Comparison of ENCODE assay signal across 18 mouse cellular contexts in genomic region chr12:90260301-90260700, GRCm38 (mm10).
DNase-seq lines count a peak whose midpoint lies in the region; ATAC-seq lines count a peak whose summit lies in the region.
"Had no signal": no experiment of that assay in that cellular context is flagged by ENCODE, and none has a peak within 500 bp of the region (broad histone marks: within the 10 kb centered on the region; RNA-seq: fewer than 3 reads in every experiment).

No protein-coding gene starts in this region.

- no peak overlapping the region for H3K9ac ChIP-seq in kidney, embryonic 14.5 days (ENCODE audit: low read depth, low read length)
- no peak overlapping the region for H3K9ac ChIP-seq in neural tube, embryonic 15.5 days (replicated peaks)
- H3K9ac ChIP-seq: forebrain, embryonic 13.5 days; forebrain, postnatal 0 days; hindbrain, embryonic 12.5 days had no signal

- H3K4me3 ChIP-seq in kidney, embryonic 14.5 days (ENCODE audit: low read length): no peak overlapping the region
- H3K4me3 ChIP-seq in neural tube, embryonic 15.5 days (replicated peaks): no peak overlapping the region
- H3K4me3 ChIP-seq: embryonic facial prominence, embryonic 10.5 days; forebrain, embryonic 13.5 days; hindbrain, embryonic 12.5 days had no signal

- peak; percentile 85 for ATAC-seq in kidney, embryonic 14.5 days (ENCODE audit: low FRiP score, low TSS enrichment)
- no peak for ATAC-seq in neural tube, embryonic 15.5 days (ENCODE audit: low FRiP score)
- ATAC-seq: forebrain, embryonic 13.5 days; forebrain, postnatal 0 days; hindbrain, embryonic 16.5 days had no signal

- H3K4me1 ChIP-seq in kidney, embryonic 14.5 days (ENCODE audit: control insufficient read depth, insufficient read depth, low read length): no peaks in the 10 kb centered on the region
- H3K4me1 ChIP-seq in neural tube, embryonic 15.5 days: no peaks in the 10 kb centered on the region
- H3K4me1 ChIP-seq: forebrain, embryonic 13.5 days; hindbrain, embryonic 12.5 days had no signal

- no peak overlapping the region for H3K4me2 ChIP-seq in kidney, embryonic 14.5 days (replicated peaks; ENCODE audit: low read depth, low read length)
- H3K4me2 ChIP-seq in neural tube, embryonic 15.5 days: no peak overlapping the region
- H3K4me2 ChIP-seq: forebrain, embryonic 13.5 days; hindbrain, embryonic 12.5 days had no signal

- no peaks in the 10 kb centered on the region for H3K27me3 ChIP-seq in kidney, embryonic 14.5 days (ENCODE audit: control insufficient read depth, insufficient read depth, low read length)
- no peaks in the 10 kb centered on the region for H3K27me3 ChIP-seq in neural tube, embryonic 15.5 days (replicated peaks)
- H3K27me3 ChIP-seq: forebrain, embryonic 13.5 days; hindbrain, embryonic 12.5 days had no signal

- H3K9me3 ChIP-seq in kidney, embryonic 14.5 days (ENCODE audit: control insufficient read depth, low read length): no peaks in the 10 kb centered on the region
- H3K9me3 ChIP-seq in neural tube, embryonic 15.5 days (replicated peaks): no peaks in the 10 kb centered on the region
- H3K9me3 ChIP-seq: embryonic facial prominence, embryonic 10.5 days; forebrain, embryonic 13.5 days; hindbrain, embryonic 12.5 days had no signal

- WGBS in kidney, embryonic 14.5 days: 8% methylated on average over 4 of the region's 4 CpGs
- 43% methylated on average over 4 of the region's 4 CpGs for WGBS in neural tube, embryonic 15.5 days

- H3K36me3 ChIP-seq in kidney, embryonic 14.5 days (ENCODE audit: control insufficient read depth, insufficient read depth, low read length): no peaks in the 10 kb centered on the region
- no peaks in the 10 kb centered on the region for H3K36me3 ChIP-seq in neural tube, embryonic 15.5 days
- H3K36me3 ChIP-seq: embryonic facial prominence, embryonic 10.5 days; hindbrain, embryonic 12.5 days had no signal

- DNase-seq in kidney, adult 18-20 months: no peak
- DNase-seq in neural tube, embryonic 10.5 days (ENCODE audit: extremely low spot score, low spot score): peak; percentile 15
- peak; percentile 37 for DNase-seq in embryo, embryonic 10.5 days (ENCODE audit: low spot score)
- DNase-seq in spleen, postnatal 4 days (ENCODE audit: low spot score in 2 of 2): no peak
- DNase-seq: adrenal gland, adult 8-10 months; adrenal gland, postnatal 36 days; cerebellum, adult 2 months; cerebellum, postnatal 10 days; forebrain, postnatal 0 days; gastrocnemius, postnatal 14 days; heart, postnatal 10 days; heart, postnatal 4 days had no signal

- no peak overlapping the region for H3K27ac ChIP-seq in kidney, embryonic 14.5 days (ENCODE audit: low read depth, low read length)
- no peak overlapping the region for H3K27ac ChIP-seq in neural tube, embryonic 15.5 days (replicated peaks)
- H3K27ac ChIP-seq: embryonic facial prominence, embryonic 10.5 days; forebrain, embryonic 13.5 days; hindbrain, embryonic 12.5 days had no signal

Comparison
In these comparisons a context has a peak if more than half of its experiments do, and no peak if none do; other contexts are left out.
1. DNase-seq: peak in neural tube, embryonic 10.5 days (single experiment) and embryo, embryonic 10.5 days (single experiment); none in kidney, adult 18-20 months (single experiment) and spleen, postnatal 4 days (0 of 2).